Mouse (Mus musculus): ENCODE data around the gene Plekhg4. TPM values are rescaled to one million over a fixed set of nuclear protein-coding genes. Genes with fewer than 3 reads are reported as not detected.

The Plekhg4 gene
- polyA plus RNA-seq, 1 experiment from 2014 or later: 2.4 TPM

DNA sequence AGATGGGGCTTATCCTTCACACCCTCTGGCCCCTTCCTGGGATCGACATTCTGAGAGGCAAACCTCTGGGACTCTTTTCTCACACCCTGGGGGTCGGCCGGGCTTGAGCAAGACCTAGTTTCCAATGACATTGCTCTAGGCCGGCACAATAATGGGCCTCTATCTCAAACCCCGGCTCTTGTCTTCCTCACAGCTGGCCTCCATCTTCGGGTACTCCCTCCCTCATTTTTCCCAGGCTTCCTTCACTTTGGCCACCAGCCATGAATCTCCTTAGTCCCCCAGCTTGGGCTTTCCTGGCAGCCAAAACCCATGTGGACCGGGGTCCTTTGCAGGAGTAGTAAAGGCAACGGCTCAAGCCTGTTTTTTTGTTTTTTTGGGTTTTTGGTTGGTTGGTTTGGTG, 31.7 kb upstream of the Plekhg4 start:
- H3K9me3 ChIP-seq (replicated peaks): no peaks in the 10 kb centered on the region
- H3K9ac ChIP-seq (replicated peaks): no peak overlapping the region
- H3K36me3 ChIP-seq: no peaks in the 10 kb centered on the region
- no peak overlapping the region for H3K4me2 ChIP-seq
- peaks cover 7% of the 10 kb centered on the region for H3K4me1 ChIP-seq
- peaks cover under 1% of the 10 kb centered on the region for H3K27me3 ChIP-seq (replicated peaks)
- 49% methylated on average over 8 of the region's 8 CpGs for WGBS
- no peak overlapping the region for H3K27ac ChIP-seq (replicated peaks)
- ATAC-seq (ENCODE audit: low FRiP score): no peak
- H3K4me3 ChIP-seq (replicated peaks): no peak overlapping the region

- Histone ChIP-seq H3K36me3 (no peaks in the 10 kb centered on the region), H3K9ac (replicated peaks) (no peak overlapping the region), H3K27ac (replicated peaks) (no peak overlapping the region), H3K9me3 (replicated peaks) (no peaks in the 10 kb centered on the region), H3K4me2 (no peak overlapping the region), H3K4me3 (replicated peaks) (no peak overlapping the region), H3K4me1 (peaks cover 21% of the 10 kb centered on the region), H3K27me3 (replicated peaks) (peaks cover 13% of the 10 kb centered on the region)
- 69% methylated on average over 4 of the region's 4 CpGs for WGBS
- ATAC-seq (ENCODE audit: low FRiP score): no peak
Measured at GRCm38 (mm10) chr8:105342768-105343167, 30.3 kb upstream of the Plekhg4 start.

DNA sequence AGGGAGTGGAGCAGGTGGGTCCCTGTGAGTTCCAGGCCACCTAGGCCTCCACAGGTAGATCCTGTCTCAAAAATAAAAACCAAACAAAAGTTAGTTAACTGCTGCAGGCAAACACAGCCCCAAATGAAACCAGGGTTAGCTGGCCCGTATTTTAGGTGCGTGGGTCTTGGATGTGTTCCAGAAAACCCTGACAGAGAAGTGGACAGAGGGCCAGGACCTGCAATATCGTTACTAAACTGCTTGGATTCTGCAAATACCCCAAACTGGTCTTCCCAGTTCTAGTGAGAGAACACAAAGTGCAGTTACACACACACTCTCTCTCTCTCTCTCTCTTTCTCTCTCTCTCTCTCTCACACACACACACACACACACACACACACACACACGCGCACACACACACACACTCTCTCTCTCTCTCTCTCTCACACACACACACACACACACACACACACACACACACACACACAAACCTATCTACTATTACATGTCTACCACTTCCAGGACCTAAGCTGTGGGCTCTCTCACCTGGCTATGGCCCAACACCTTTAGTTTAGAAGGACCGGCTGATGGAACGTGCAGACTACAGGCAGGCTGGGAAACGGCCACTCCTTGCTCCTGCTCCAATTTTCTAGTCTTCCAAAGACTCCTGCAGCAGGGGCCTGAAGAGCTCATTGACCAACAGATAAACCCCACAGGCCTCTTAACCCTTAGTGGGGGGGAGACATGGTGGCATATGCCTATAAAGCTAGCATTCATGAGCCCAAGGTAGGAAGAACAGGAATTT, 29.1 kb upstream of the Plekhg4 start:
- ATAC-seq (ENCODE audit: low FRiP score): no peak
- no peak overlapping the region for H3K9ac ChIP-seq (replicated peaks)
- no peak overlapping the region for H3K4me3 ChIP-seq (replicated peaks)
- H3K27me3 ChIP-seq (replicated peaks): peaks cover 13% of the 10 kb centered on the region
- H3K27ac ChIP-seq (replicated peaks): no peak overlapping the region
- H3K4me1 ChIP-seq: peaks cover 30% of the 10 kb centered on the region
- no peaks in the 10 kb centered on the region for H3K36me3 ChIP-seq
- WGBS: 80% methylated on average over 7 of the region's 8 CpGs
- no peak overlapping the region for H3K4me2 ChIP-seq
- H3K9me3 ChIP-seq (replicated peaks): no peaks in the 10 kb centered on the region

- no peaks in the 10 kb centered on the region for H3K36me3 ChIP-seq
- peaks cover 13% of the 10 kb centered on the region for H3K27me3 ChIP-seq (replicated peaks)
- no peak overlapping the region for H3K9ac ChIP-seq (replicated peaks)
- peaks cover 38% of the 10 kb centered on the region for H3K4me1 ChIP-seq
- WGBS: 72% methylated on average over 7 of the region's 7 CpGs
- no peak overlapping the region for H3K27ac ChIP-seq (replicated peaks)
- H3K4me2 ChIP-seq: no peak overlapping the region
- ATAC-seq (ENCODE audit: low FRiP score): no peak
- no peaks in the 10 kb centered on the region for H3K9me3 ChIP-seq (replicated peaks)
- H3K4me3 ChIP-seq (replicated peaks): no peak overlapping the region
Measured at GRCm38 (mm10) chr8:105345061-105345975, 27.8 kb upstream of the Plekhg4 start.

GRCm38 (mm10) chr8:105346611-105347427, 26.3 kb upstream of the Plekhg4 start:
- Histone ChIP-seq H3K36me3 (no peaks in the 10 kb centered on the region), H3K9ac (replicated peaks) (peak overlapping the region; percentile 49), H3K4me3 (replicated peaks) (peak overlapping the region; percentile 79), H3K27ac (replicated peaks) (peak overlapping the region; percentile 43; the same call in 1 of the 2 replicates), H3K4me1 (peaks cover 49% of the 10 kb centered on the region), H3K27me3 (replicated peaks) (peaks cover 13% of the 10 kb centered on the region), H3K4me2 (peak overlapping the region; percentile 98), H3K9me3 (replicated peaks) (no peaks in the 10 kb centered on the region)
- peak; percentile 4; the same call in 1 of the 2 replicates for ATAC-seq (ENCODE audit: low FRiP score)
- 3% methylated on average over 34 of the region's 34 CpGs for WGBS

- peak within 1 kb of the TSS; percentile 81 for H3K27ac ChIP-seq (replicated peaks)
- peaks cover 13% of the 10 kb centered on the region for H3K27me3 ChIP-seq (replicated peaks)
- no peaks in the 10 kb centered on the region for H3K9me3 ChIP-seq (replicated peaks)
- no peaks in the 10 kb centered on the region for H3K36me3 ChIP-seq
- peaks cover 49% of the 10 kb centered on the region for H3K4me1 ChIP-seq
- peak within 1 kb of the TSS; percentile 98 for H3K4me2 ChIP-seq
- peak; percentile 87 for ATAC-seq (ENCODE audit: low FRiP score)
- H3K9ac ChIP-seq (replicated peaks): peak within 1 kb of the TSS; percentile 82
- peak within 1 kb of the TSS; percentile 79 for H3K4me3 ChIP-seq (replicated peaks)
- under 1% methylated on average over 53 of the region's 53 CpGs for WGBS
Measured at GRCm38 (mm10) chr8:105347428-105348221, 25.4 kb upstream of the Plekhg4 start, which contains the start of gene Fhod1. Fhod1 (minus strand) TSS chr8:105347953.

GRCm38 (mm10) chr8:105348450-105349095, 24.5 kb upstream of the Plekhg4 start, which contains the start of gene Slc9a5:
Slc9a5 (plus strand) TSS chr8:105348843.
- Histone ChIP-seq H3K36me3 (no peaks in the 10 kb centered on the region), H3K4me1 (peaks cover 49% of the 10 kb centered on the region), H3K4me2 (peak within 1 kb of the TSS; percentile 98), H3K9ac (replicated peaks) (peak within 1 kb of the TSS; percentile 82), H3K9me3 (replicated peaks) (no peaks in the 10 kb centered on the region), H3K27ac (replicated peaks) (peak within 1 kb of the TSS; percentile 81), H3K27me3 (replicated peaks) (peaks cover 13% of the 10 kb centered on the region), H3K4me3 (replicated peaks) (peak within 1 kb of the TSS; percentile 79)
- under 1% methylated on average over 34 of the region's 34 CpGs for WGBS
- ATAC-seq (ENCODE audit: low FRiP score): peak; percentile 51

DNA sequence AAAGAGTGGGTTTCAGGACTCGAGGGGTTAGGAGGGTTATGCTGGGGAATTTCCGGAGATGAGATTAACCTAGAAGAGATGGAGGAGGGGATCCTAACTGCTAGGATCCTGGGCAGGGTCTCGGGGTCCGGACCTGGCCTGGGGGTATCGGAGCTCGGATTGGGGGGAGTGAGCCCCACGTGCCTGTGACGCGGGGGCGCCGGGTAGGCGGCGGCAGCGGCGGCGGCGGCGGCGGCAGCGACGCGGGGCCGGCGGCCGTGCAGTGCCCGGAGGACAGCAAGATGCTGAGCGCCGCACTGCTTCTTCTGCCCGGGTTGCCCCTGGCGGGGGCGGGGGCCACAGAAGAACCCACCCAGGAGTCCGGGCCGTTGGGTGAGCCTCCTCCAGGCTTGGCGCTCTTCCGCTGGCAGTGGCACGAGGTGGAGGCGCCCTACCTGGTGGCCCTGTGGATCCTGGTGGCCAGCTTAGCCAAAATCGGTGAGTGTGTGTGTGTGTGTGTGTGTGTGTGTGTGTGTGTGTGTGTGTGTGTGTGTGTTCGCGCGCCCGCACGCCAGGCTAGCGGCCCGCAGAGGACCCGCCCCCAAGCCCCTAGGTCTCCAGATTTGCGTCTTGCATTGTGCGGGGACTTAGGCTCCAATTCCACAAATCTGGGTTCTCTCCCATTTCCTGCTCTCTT, 23.8 kb upstream of the Plekhg4 start:
- Histone ChIP-seq H3K36me3 (no peaks in the 10 kb centered on the region), H3K9ac (replicated peaks) (peak overlapping the region; percentile 82), H3K27me3 (replicated peaks) (peaks cover 13% of the 10 kb centered on the region), H3K9me3 (replicated peaks) (no peaks in the 10 kb centered on the region), H3K4me3 (replicated peaks) (peak overlapping the region; percentile 79), H3K27ac (replicated peaks) (peak overlapping the region; percentile 81), H3K4me1 (peaks cover 49% of the 10 kb centered on the region), H3K4me2 (peak overlapping the region; percentile 98)
- ATAC-seq (ENCODE audit: low FRiP score): peak; percentile 33
- 1% methylated on average over 47 of the region's 48 CpGs for WGBS

DNA sequence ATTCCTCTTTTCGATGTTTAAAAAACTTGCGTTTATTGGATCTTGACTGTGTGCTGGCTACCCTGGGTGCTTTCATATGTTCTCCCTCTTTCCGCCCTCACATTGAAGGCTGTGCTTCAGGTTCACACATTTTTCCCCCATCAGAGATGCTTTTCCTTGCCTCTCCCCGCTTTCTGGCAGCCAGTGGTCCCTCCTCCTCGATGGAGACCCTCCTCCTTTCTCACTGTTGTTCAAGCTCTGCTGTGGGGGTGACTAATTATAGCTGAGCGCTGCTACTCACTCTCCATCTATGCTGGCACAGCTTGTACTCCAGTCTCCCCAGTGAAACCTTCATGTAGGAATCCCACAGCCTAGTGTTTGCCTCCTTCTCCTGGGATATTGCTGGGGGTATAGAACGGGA, 22.9 kb upstream of the Plekhg4 start:
- H3K27ac ChIP-seq (replicated peaks): peak overlapping the region; percentile 81
- peaks cover 13% of the 10 kb centered on the region for H3K27me3 ChIP-seq (replicated peaks)
- peaks cover 3% of the 10 kb centered on the region; the same call in 1 of the 2 replicates for H3K36me3 ChIP-seq
- 40% methylated on average over 7 of the region's 7 CpGs for WGBS
- H3K4me2 ChIP-seq: peak overlapping the region; percentile 98
- H3K9ac ChIP-seq (replicated peaks): peak overlapping the region; percentile 82; the same call in 1 of the 2 replicates
- peaks cover 49% of the 10 kb centered on the region for H3K4me1 ChIP-seq
- H3K4me3 ChIP-seq (replicated peaks): peak overlapping the region; percentile 79
- no peaks in the 10 kb centered on the region for H3K9me3 ChIP-seq (replicated peaks)
- ATAC-seq (ENCODE audit: low FRiP score): no peak

Data from neural tube, embryonic 15.5 days (tissue).